Mouse (Mus musculus) embryonic facial prominence, embryonic 15.5 days (tissue): Measurements from ENCODE around the gene Flad1. TPM values are rescaled to one million over a fixed set of nuclear protein-coding genes. Genes with fewer than 3 reads are reported as not detected.

Experiments used
- ATAC-seq: fragments of 200-750 bp; cut with Nextera tagmentation; 2 replicates; pipeline ENCODE4 v1.8.0; 2017; ENCODE audit warnings: low read depth, moderate TSS enrichment; ENCODE audit not compliant: insufficient number of reproducible peaks, low FRiP score, low TSS enrichment
- H3K27ac ChIP-seq: fragments of 300-500 bp; sonication (generic); replicated peaks from 2 replicates; pipeline ENCODE4 v1.5.1; 2015; ENCODE audit warnings: mild to moderate bottlenecking, inconsistent platforms
- H3K27me3 ChIP-seq: fragments of 300-500 bp; sonication (generic); 2 replicates; pipeline ENCODE4 v1.6.1; 2015; ENCODE audit warnings: inconsistent platforms
- H3K36me3 ChIP-seq: fragments of 300-500 bp; sonication (generic); 2 replicates; pipeline ENCODE4 v1.6.1; 2015; ENCODE audit warnings: mild to moderate bottlenecking, inconsistent platforms
- H3K4me1 ChIP-seq: fragments of 300-500 bp; sonication (generic); 2 replicates; pipeline ENCODE4 v1.6.1; 2015; ENCODE audit warnings: inconsistent platforms
- H3K4me2 ChIP-seq: fragments of 300-500 bp; sonication (generic); replicated peaks from 2 replicates; pipeline ENCODE4 v1.6.1; 2015; ENCODE audit warnings: mild to moderate bottlenecking, inconsistent platforms
- H3K4me3 ChIP-seq: fragments of 300-500 bp; sonication (generic); replicated peaks from 2 replicates; pipeline ENCODE4 v1.5.1; 2015; ENCODE audit warnings: mild to moderate bottlenecking, inconsistent platforms
- H3K9ac ChIP-seq: fragments of 300-500 bp; sonication (generic); 2 replicates; pipeline ENCODE4 v1.6.1; 2015; ENCODE audit warnings: inconsistent platforms
- H3K9me3 ChIP-seq: fragments of 300-500 bp; sonication (generic); replicated peaks from 2 replicates; pipeline ENCODE4 v1.6.1; 2016; ENCODE audit warnings: inconsistent platforms
- WGBS: fragments of 180-500 bp; shearing (Covaris S2); methylation state at CpG from one replicate; pipeline ENCODE4 v1.1.7; 2015; 5-methylcytosine and 5-hydroxymethylcytosine counted together
- polyA plus RNA-seq: library from polyadenylated mRNA; unstranded; fragments of >200 nt; fragmentation: Nextera tagmentation; extraction: Ambion mirVana; gene quantifications from 2 replicates; pipeline ENCODE4 v1.2.1, GENCODE M21; 2015

The Flad1 gene
- polyA plus RNA-seq, 1 experiment from 2014 or later, result 34.6 TPM

DNA sequence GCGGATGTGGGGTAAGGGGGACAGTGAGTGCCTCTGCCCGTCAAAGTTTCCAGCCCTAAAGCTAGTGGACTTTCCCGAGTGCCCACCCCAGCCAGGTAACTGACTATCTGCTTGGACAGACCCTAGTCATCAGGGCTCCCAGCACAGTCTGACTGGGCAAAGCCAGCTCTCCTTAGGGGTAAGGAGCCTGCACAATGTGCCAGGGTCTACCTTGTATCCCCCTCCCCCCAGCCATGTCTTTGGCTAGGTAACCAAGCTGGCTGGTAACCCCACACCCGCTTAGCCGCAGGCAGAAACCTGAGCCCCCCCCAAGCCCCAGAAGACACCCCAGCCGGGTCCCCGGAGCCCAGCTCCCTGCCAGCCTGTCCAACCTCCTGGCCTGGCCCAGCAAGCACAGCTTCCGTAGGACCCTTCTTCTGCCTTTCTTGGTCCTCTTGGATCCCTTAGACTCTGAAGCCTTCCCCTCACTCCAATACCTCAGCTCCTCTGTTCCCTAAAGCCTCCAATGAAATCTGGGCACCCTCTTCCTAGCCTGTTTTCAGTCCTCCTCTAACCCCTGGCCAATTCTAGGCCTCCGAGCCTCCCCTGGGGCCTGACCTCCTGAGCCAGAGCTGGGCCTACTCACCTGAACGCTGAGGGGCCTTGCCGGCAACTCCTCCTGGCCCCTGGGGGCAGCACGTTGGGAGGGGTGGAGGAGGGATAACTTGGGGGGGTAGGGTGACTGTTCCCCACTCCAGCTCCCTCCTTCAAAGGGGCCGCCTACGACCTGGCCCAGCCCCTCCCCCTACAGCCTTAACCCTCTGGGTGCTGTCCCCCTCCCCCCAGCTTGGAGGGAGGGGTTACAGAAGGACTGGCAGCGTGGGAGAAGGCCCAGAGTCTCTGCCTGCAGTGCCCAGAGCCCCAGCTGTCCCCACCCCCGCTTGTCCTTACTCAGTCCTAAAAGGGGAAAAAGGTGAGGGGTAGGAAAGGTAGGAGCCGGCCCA, 24.9 kb downstream of the Flad1 start:
- Histone ChIP-seq H3K4me1 (peaks cover 68% of the 10 kb centered on the region), H3K36me3 (no peaks in the 10 kb centered on the region), H3K27me3 (no peaks in the 10 kb centered on the region), H3K9me3 (no peaks in the 10 kb centered on the region), H3K4me2 (peak overlapping the region; percentile 27), H3K27ac (peak overlapping the region; percentile 74; the same call in 1 of the 2 replicates), H3K4me3 (peak overlapping the region; percentile 19), H3K9ac (peak overlapping the region; percentile 3; the same call in 1 of the 2 replicates)
- ATAC-seq, result no peak
- WGBS, result 38% methylated on average over 17 of the region's 17 CpGs

DNA sequence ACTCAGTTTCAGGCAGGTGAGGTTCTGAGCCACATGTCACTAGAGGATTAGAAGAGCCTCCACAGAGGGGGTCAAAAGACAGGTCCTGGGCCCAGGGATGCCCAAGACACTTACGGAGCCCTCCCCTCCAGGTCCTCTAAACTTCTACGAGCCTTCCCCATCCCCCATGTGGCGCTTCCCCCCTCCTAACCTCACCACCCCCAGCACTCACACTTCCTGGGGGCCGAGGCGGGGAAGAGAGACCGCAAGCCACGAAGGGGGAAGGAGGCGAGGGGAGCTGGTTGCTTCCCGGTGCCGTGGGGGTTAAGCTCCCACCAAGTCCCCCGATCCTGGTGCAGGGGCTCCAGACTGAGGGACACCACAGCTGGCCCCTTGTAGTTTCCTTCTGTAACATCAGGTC, 26.2 kb downstream of the Flad1 start:
- Histone ChIP-seq H3K9me3 (no peaks in the 10 kb centered on the region), H3K9ac (no peak overlapping the region), H3K4me2 (peak overlapping the region; percentile 27; the same call in 1 of the 2 replicates), H3K27ac (peak overlapping the region; percentile 74), H3K4me1 (peaks cover 55% of the 10 kb centered on the region), H3K36me3 (peaks cover 7% of the 10 kb centered on the region; the same call in 1 of the 2 replicates), H3K4me3 (0 out of 2 replicates have a peak overlapping the region, but pooled peaks have one; percentile 4), H3K27me3 (no peaks in the 10 kb centered on the region)
- ATAC-seq, result no peak
- WGBS, result 38% methylated on average over 11 of the region's 11 CpGs

DNA sequence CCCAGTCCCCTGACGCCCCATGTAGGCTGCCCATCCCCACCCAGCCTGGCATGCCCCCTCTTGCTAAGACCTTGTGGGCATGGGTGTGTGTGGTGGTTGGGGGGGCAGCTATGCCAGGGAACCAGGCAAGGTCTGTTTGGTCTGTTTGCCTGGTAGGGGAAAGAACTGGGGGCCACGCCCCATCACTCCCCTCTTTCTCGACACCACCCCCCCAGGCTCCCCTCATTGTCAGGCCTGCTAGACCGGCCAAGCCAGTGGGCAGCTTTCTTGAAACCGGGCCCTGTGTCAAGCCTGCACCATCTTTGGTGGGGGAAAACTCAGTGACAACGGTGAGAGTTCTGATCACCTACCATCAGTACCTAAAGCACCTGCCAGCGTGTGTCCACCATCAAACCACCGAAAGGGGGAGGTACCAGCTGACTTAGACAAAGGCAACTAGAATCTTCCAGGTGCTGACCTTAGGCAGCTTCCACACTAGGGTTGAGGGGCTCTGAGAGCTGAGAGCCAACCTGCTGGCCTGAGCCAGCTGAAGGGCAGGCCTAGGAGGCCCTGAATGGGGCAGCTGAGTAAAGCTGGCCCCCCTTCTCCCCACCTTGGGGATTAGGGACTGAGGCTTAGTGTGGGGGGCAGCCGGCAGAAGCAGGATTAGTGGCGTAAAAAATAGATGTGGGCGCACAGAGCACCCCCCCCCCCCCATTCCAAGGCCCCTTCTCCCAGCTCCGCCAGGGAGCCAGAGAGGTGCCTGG, 27.2 kb downstream of the Flad1 start:
- H3K4me3 ChIP-seq, result no peak overlapping the region
- H3K27ac ChIP-seq, result peak overlapping the region; percentile 74
- H3K9ac ChIP-seq, result no peak overlapping the region
- H3K9me3 ChIP-seq, result no peaks in the 10 kb centered on the region
- no peaks in the 10 kb centered on the region for H3K27me3 ChIP-seq
- H3K4me2 ChIP-seq, result peak overlapping the region; percentile 27; the same call in 1 of the 2 replicates
- no peak for ATAC-seq
- peaks cover 53% of the 10 kb centered on the region for H3K4me1 ChIP-seq
- peaks cover 12% of the 10 kb centered on the region; the same call in 1 of the 2 replicates for H3K36me3 ChIP-seq
- 46% methylated on average over 11 of the region's 12 CpGs for WGBS

DNA sequence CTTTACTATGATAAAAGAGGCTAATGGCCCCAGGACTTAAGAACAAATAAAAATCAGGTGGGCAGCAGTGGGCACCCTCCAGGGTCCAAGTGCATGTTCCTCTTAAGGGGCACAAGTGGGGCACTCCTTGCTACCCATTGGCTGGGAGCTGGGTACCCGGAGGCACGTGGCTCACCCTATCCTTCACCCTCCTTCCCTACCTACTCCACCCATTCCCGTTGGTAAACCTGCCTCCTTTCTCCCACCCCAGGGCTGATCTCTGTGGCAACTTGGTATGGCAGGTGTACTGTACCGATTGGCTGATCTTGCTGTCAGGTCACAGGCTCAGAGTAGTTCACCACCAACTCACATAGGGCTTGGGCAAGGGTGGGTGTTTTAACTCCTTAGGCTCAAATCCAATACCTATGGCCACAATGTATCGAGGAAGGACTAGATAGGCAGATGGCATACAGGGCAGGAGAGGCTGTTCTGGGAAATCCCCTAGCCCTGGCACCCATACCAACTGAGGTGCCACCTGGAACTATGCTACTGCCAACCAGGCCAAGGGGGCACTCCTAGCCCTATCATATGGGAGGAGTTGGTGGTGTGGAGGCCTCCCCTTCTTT, 27.9 kb downstream of the Flad1 start:
- Histone ChIP-seq H3K27ac (peak overlapping the region; percentile 74), H3K4me2 (no peak overlapping the region), H3K27me3 (no peaks in the 10 kb centered on the region), H3K4me1 (peaks cover 59% of the 10 kb centered on the region), H3K9ac (no peak overlapping the region), H3K36me3 (peaks cover 12% of the 10 kb centered on the region; the same call in 1 of the 2 replicates), H3K9me3 (no peaks in the 10 kb centered on the region), H3K4me3 (no peak overlapping the region)
- ATAC-seq, result no peak
- 66% methylated on average over 5 of the region's 5 CpGs for WGBS

DNA sequence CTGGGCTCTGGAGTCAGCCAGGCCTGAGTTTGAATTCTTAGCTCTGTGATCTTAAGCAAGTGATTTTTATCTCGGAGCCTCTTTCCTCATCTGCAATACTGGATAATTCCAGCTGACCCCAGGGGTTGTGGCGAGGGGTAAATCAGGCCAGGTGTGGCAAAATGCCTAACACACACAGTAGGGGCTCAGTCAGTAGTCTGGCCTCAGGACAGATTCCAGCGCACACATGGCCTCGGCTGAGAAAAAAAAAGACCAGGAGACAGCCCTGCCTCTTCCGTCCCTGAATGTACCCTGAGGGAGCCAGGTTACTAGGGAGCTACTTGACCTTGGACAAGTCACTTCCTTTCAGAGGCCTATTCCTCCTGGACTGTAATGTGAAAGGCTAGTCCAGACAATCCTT, 28.7 kb downstream of the Flad1 start:
- H3K36me3 ChIP-seq, result peaks cover 12% of the 10 kb centered on the region; the same call in 1 of the 2 replicates
- no peak for ATAC-seq
- H3K4me2 ChIP-seq, result no peak overlapping the region
- no peaks in the 10 kb centered on the region for H3K27me3 ChIP-seq
- WGBS, result 61% methylated on average over 5 of the region's 5 CpGs
- H3K9ac ChIP-seq, result no peak overlapping the region
- no peak overlapping the region for H3K27ac ChIP-seq
- H3K9me3 ChIP-seq, result no peaks in the 10 kb centered on the region
- no peak overlapping the region for H3K4me3 ChIP-seq
- H3K4me1 ChIP-seq, result peaks cover 59% of the 10 kb centered on the region

DNA sequence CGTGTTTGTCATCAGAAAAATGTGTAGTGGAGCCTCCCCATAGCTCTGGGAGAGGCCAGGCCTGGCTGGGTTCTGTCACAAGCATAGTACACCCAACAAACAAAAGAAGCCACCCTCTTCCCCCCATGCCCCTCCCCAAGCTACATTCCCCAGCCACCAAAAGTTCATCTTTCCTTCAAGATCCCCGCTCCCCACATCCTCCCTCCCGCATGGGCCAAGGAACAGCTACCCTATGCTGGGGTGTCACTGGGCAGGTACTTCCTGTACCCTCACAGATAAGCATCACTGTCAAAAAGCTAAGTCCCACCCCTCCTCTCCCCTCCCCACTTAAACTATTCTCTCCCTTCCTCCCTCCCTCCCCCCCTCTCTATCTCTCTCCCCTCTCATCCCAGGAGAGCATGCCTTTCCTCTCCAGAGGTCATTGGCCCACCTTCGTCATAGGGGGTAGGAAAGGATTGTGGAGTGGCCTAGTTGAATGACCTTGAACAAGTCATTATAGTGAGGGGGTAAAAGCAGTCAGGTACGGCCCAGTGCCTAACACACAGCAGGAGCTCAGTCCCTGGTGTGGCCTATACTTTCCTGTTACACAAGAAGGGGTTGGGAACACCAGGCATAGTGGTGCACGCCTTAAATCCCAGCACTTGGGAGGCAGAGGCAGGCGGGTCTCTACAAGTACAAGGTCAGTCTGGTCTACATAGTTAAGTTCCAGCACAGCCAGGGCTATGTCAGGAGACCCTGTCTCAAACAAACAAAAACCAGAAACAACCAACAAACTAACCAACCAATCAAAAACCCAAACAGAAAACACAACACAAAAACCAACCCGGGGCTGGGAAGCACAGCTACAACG, 29.4 kb downstream of the Flad1 start:
- H3K4me3 ChIP-seq, result no peak overlapping the region
- H3K36me3 ChIP-seq, result peaks cover 12% of the 10 kb centered on the region; the same call in 1 of the 2 replicates
- WGBS, result 82% methylated on average over 9 of the region's 9 CpGs
- no peaks in the 10 kb centered on the region for H3K9me3 ChIP-seq
- H3K4me2 ChIP-seq, result no peak overlapping the region
- H3K27ac ChIP-seq, result no peak overlapping the region
- no peaks in the 10 kb centered on the region for H3K27me3 ChIP-seq
- ATAC-seq, result no peak
- peaks cover 58% of the 10 kb centered on the region for H3K4me1 ChIP-seq
- H3K9ac ChIP-seq, result no peak overlapping the region

DNA sequence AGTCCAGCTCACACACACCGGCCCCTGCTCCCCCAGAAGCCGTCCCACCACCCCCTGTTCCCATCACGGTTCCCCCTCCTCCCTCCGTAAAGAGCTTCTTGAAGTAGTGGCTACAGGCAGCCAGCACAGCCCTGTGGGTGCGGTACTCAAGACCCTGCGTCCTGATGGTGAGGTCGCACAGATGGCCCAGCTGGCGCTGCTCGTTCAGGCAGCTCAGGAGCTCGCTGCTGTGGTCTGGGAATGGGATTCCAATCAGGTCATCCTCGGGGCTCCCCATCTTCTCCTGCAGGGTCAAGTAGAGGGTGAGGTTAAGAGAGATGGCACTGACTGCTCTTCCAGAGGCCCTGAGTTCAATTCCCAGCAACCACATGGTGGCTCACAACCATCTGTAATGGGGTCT, 30.4 kb downstream of the Flad1 start:
- no peak overlapping the region for H3K27ac ChIP-seq
- WGBS, result 84% methylated on average over 11 of the region's 11 CpGs
- no peak overlapping the region for H3K4me3 ChIP-seq
- H3K9me3 ChIP-seq, result no peaks in the 10 kb centered on the region
- H3K4me1 ChIP-seq, result peaks cover 49% of the 10 kb centered on the region
- no peak overlapping the region for H3K9ac ChIP-seq
- H3K36me3 ChIP-seq, result peaks cover 12% of the 10 kb centered on the region; the same call in 1 of the 2 replicates
- ATAC-seq, result no peak
- no peak overlapping the region for H3K4me2 ChIP-seq
- no peaks in the 10 kb centered on the region for H3K27me3 ChIP-seq

DNA sequence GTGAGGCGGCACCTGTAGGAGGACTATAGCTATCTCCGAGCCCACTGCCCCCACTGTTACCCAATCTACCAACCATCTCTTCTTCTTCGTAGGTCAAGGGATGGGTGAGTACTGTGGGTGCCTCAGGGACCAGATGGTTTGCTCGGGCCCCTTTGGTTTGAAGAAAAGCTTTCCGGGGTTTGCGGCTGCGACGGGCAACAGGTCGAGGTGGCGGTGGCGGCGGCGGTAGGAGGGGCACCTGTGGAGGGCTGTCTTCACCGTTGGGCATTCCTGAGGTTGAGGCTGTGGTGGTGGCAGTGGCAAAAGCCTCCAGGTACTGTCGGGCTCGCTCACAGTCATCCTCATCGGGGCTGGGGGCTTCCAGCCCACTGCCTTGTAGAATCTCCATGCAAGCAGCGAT, 31.0 kb downstream of the Flad1 start:
- Histone ChIP-seq H3K27ac (no peak overlapping the region), H3K4me3 (no peak overlapping the region), H3K27me3 (no peaks in the 10 kb centered on the region), H3K4me1 (peaks cover 44% of the 10 kb centered on the region), H3K4me2 (no peak overlapping the region), H3K36me3 (peaks cover 12% of the 10 kb centered on the region; the same call in 1 of the 2 replicates), H3K9me3 (no peaks in the 10 kb centered on the region), H3K9ac (no peak overlapping the region)
- WGBS, result 93% methylated on average over 18 of the region's 18 CpGs
- no peak for ATAC-seq

DNA sequence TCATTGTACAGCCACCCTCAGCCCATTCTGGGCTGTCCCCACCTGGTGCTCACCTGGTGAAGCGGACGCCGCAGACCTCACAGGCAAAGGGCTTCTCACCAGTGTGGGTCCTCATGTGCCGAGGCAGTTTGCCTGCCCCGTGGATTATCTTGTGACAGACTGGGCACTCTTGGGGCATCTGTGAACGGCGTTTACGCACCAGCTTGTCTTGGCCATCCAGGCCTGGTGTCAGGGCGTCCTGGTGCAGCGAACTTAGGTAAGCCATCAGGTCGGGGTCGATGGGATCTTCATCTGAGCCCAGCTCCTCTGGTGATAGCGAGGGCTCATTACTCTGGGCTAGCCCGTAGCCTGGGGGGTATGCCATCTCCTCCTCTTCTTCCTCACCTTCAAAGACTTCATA, 31.4 kb downstream of the Flad1 start:
- no peak overlapping the region for H3K4me2 ChIP-seq
- peaks cover 40% of the 10 kb centered on the region for H3K4me1 ChIP-seq
- no peaks in the 10 kb centered on the region for H3K27me3 ChIP-seq
- no peak for ATAC-seq
- 92% methylated on average over 14 of the region's 14 CpGs for WGBS
- no peaks in the 10 kb centered on the region for H3K9me3 ChIP-seq
- peaks cover 12% of the 10 kb centered on the region; the same call in 1 of the 2 replicates for H3K36me3 ChIP-seq
- H3K27ac ChIP-seq, result no peak overlapping the region
- no peak overlapping the region for H3K4me3 ChIP-seq
- no peak overlapping the region for H3K9ac ChIP-seq

DNA sequence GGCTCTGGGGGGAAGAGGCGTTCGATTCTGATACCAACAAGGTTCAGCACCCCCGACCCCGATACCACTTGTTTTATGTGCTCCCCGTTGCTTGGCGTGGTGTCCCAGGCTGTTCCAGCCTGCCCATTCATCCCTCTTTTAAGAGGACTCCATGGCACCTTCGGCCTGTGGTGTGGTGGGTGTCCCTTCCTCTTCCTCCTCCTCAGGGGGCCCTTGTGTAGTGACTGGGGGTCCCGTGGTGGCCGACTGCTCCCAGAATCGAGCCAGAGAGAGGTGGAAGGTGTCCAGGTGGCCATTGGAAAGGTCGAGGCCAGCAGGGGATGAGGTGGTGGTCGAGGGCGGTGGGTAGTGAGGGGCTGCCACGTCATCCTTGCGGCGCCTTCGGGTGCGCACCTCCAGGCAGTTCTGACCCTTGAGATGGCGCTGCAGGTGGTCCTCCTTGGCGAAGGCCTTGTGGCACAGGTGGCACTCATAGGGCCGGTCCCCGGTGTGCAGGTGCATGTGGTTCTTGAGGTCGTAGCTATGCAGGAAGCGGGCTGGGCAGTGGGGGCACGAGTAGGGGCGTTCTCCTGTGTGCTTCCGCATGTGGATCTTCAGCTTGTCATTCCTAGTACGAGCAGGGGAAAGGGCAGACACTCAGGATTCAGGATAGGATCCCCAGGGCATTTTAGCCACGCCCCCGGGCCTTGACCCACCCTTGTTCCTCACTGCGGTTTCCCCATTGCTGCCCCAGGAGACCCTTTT, 32.1 kb downstream of the Flad1 start:
- 84% methylated on average over 31 of the region's 31 CpGs for WGBS
- Histone ChIP-seq H3K9me3 (no peaks in the 10 kb centered on the region), H3K4me2 (no peak overlapping the region), H3K36me3 (peaks cover 12% of the 10 kb centered on the region; the same call in 1 of the 2 replicates), H3K4me1 (peaks cover 32% of the 10 kb centered on the region), H3K9ac (no peak overlapping the region), H3K4me3 (no peak overlapping the region), H3K27ac (no peak overlapping the region), H3K27me3 (no peaks in the 10 kb centered on the region)
- no peak for ATAC-seq
